Mouse (Mus musculus) left cerebral cortex, postnatal 36 days (tissue): ENCODE measurements at regions not wholly inside any gene's neighbourhood (a gene's known extent, or its start where the extent isn't known, plus 50 kb on each side); places are given as distances from the start of the nearest gene placed in this dataset.

Source experiments
- DNase-seq, 2 experiments: peaks; one replicate each; pipeline ENCODE4 v3.0.0; 2021 to 2022; ENCODE audit warnings: low spot score in 2 of 2, mixed read lengths in 1 of 2
- intact Hi-C: fragments of 180-260 bp; cut with DNase I; formaldehyde crosslinking; loops from one replicate; pipeline ENCODE4 v1.15.1; 2025

GRCm38 (mm10) chr2:146621167-146621566, 109.0 kb upstream of the Ralgapa2 start:
- intact Hi-C loops = no loop called here
- peak; percentile 10 to 25 for DNase-seq

- intact Hi-C loops = loop anchor here (2.0 kb wide), 1 partner anchor 556 kb away; no protein-coding TSS in a partner anchor
- no peak for DNase-seq
These were observed 110.9 kb upstream of the Ralgapa2 start for GRCm38 (mm10) chr2:146623052-146623451.

- intact Hi-C loops = no loop called here
- no peak for DNase-seq
These were observed 112.1 kb upstream of the Ralgapa2 start for GRCm38 (mm10) chr2:146624207-146624606.

- DNase-seq = no peak
- intact Hi-C loops = no loop called here
These were observed 113.1 kb upstream of the Ralgapa2 start for GRCm38 (mm10) chr2:146625166-146625751.

GRCm38 (mm10) chr2:146626531-146626930, 114.4 kb upstream of the Ralgapa2 start:
- no peak for DNase-seq
- intact Hi-C loops = no loop called here

GRCm38 (mm10) chr2:146630179-146630578, 118.0 kb upstream of the Ralgapa2 start:
- DNase-seq = no peak
- intact Hi-C loops = loop anchor here (5.0 kb wide), 2 partner anchors 212 to 677 kb away; no protein-coding TSS in a partner anchor

GRCm38 (mm10) chr2:146631098-146631497, 119.0 kb upstream of the Ralgapa2 start:
- intact Hi-C loops = loop anchor here (5.0 kb wide), 2 partner anchors 211 to 676 kb away; no protein-coding TSS in a partner anchor

GRCm38 (mm10) chr2:146633329-146634070, 121.4 kb upstream of the Ralgapa2 start:
- DNase-seq = peak; percentile 32 to 56
- intact Hi-C loops = loop anchor here (2.0 to 5.0 kb wide), 3 partner anchors 209 to 674 kb away; no protein-coding TSS in a partner anchor

More at GRCm38 (mm10) chr2:146631098-146631497, 119.0 kb upstream of the Ralgapa2 start:
- no peak for DNase-seq

- intact Hi-C loops = loop anchor here (5.0 kb wide), 1 partner anchor 320 kb away; no protein-coding TSS in a partner anchor
- no peak for DNase-seq
These were observed 125.4 kb upstream of the Ralgapa2 start for GRCm38 (mm10) chr2:146637573-146637972.

GRCm38 (mm10) chr2:146646237-146646972, 134.3 kb upstream of the Ralgapa2 start:
- DNase-seq = no peak
- intact Hi-C loops = no loop called here

- intact Hi-C loops = no loop called here
These were observed 134.8 kb upstream of the Ralgapa2 start for GRCm38 (mm10) chr2:146646973-146647282.

GRCm38 (mm10) chr2:146661346-146661745, 149.2 kb upstream of the Ralgapa2 start:
- intact Hi-C loops = no loop called here
- no peak for DNase-seq

More at GRCm38 (mm10) chr2:146646973-146647282, 134.8 kb upstream of the Ralgapa2 start:
- no peak for DNase-seq

GRCm38 (mm10) chr2:146672761-146673160, 160.6 kb upstream of the Ralgapa2 start:
- intact Hi-C loops = no loop called here
- no peak for DNase-seq

GRCm38 (mm10) chr2:146681979-146682378, 169.8 kb upstream of the Ralgapa2 start:
- DNase-seq = no peak
- intact Hi-C loops = no loop called here

GRCm38 (mm10) chr2:146685854-146686507, 169.7 kb upstream of the Kiz start:
- intact Hi-C loops = no loop called here
- no peak for DNase-seq

GRCm38 (mm10) chr2:146688544-146688943, 167.1 kb upstream of the Kiz start:
- intact Hi-C loops = no loop called here
- no peak for DNase-seq

GRCm38 (mm10) chr2:146693484-146693883, 162.2 kb upstream of the Kiz start:
- intact Hi-C loops = no loop called here
- DNase-seq = no peak

GRCm38 (mm10) chr2:146694041-146694440, 161.6 kb upstream of the Kiz start:
- DNase-seq = no peak
- intact Hi-C loops = no loop called here

GRCm38 (mm10) chr2:146696277-146696676, 159.4 kb upstream of the Kiz start:
- intact Hi-C loops = no loop called here
- DNase-seq = no peak

GRCm38 (mm10) chr2:146696727-146697126, 158.9 kb upstream of the Kiz start:
- intact Hi-C loops = no loop called here

More at GRCm38 (mm10) chr2:146696727-146697126, 158.9 kb upstream of the Kiz start:
- DNase-seq = no peak
